Mouse (Mus musculus) cerebellum, postnatal 14 days (tissue): ENCODE measurements at regions not wholly inside any gene's neighbourhood (a gene's known extent, or its start where the extent isn't known, plus 50 kb on each side); places are given as distances from the start of the nearest gene placed in this dataset.

ENCODE experiments used
- DNase-seq, 2 experiments: peaks; one replicate each; pipeline ENCODE4 v3.0.0; 2021; ENCODE audit warnings: mixed read lengths in 2 of 2

- no peak for DNase-seq
These were observed 284.3 kb upstream of the Gadl1 start for GRCm38 (mm10) chr9:115624721-115625496.

- no peak for DNase-seq
These were observed 281.7 kb upstream of the Gadl1 start for GRCm38 (mm10) chr9:115627551-115627950.

- DNase-seq, result no peak
These were observed 272.1 kb upstream of the Gadl1 start for GRCm38 (mm10) chr9:115637114-115637513.

- no peak for DNase-seq
These were observed 268.5 kb upstream of the Gadl1 start for GRCm38 (mm10) chr9:115640781-115641180.

- no peak for DNase-seq
These were observed 267.2 kb upstream of the Gadl1 start for GRCm38 (mm10) chr9:115642032-115642431.

GRCm38 (mm10) chr9:115644953-115645352, 264.3 kb upstream of the Gadl1 start:
- DNase-seq, result no peak

- DNase-seq, result no peak
These were observed 263.0 kb upstream of the Gadl1 start for GRCm38 (mm10) chr9:115646226-115646625.

- no peak for DNase-seq
These were observed 257.5 kb upstream of the Gadl1 start for GRCm38 (mm10) chr9:115651708-115652107.

GRCm38 (mm10) chr9:115653116-115653515, 256.1 kb upstream of the Gadl1 start:
- DNase-seq, result no peak

GRCm38 (mm10) chr9:115654933-115655332, 254.3 kb upstream of the Gadl1 start:
- no peak for DNase-seq

GRCm38 (mm10) chr9:115656538-115656937, 252.7 kb upstream of the Gadl1 start:
- DNase-seq, result no peak

GRCm38 (mm10) chr9:115656994-115657713, 252.1 kb upstream of the Gadl1 start:
- DNase-seq, result no peak

GRCm38 (mm10) chr9:115658477-115658876, 250.8 kb upstream of the Gadl1 start:
- no peak for DNase-seq

- no peak for DNase-seq
These were observed 248.9 kb upstream of the Gadl1 start for GRCm38 (mm10) chr9:115660371-115660770.

- DNase-seq, result no peak
These were observed 247.3 kb upstream of the Gadl1 start for GRCm38 (mm10) chr9:115661834-115662425.

GRCm38 (mm10) chr9:115665337-115666004, 243.8 kb upstream of the Gadl1 start:
- no peak for DNase-seq

- DNase-seq, result no peak
These were observed 242.7 kb upstream of the Gadl1 start for GRCm38 (mm10) chr9:115666530-115666929.

- DNase-seq, result no peak
These were observed 228.3 kb upstream of the Gadl1 start for GRCm38 (mm10) chr9:115680703-115681576.

GRCm38 (mm10) chr9:115681841-115682240, 227.4 kb upstream of the Gadl1 start:
- no peak for DNase-seq

GRCm38 (mm10) chr9:115683951-115684350, 225.3 kb upstream of the Gadl1 start:
- DNase-seq, result no peak

GRCm38 (mm10) chr9:115686605-115687004, 222.7 kb upstream of the Gadl1 start:
- no peak for DNase-seq

- peak in 1 of 2 experiments; percentile 9 for DNase-seq
These were observed 216.4 kb upstream of the Gadl1 start for GRCm38 (mm10) chr9:115692837-115693236.
